Mouse (Mus musculus) heart, adult 2 months (tissue): Measurements from ENCODE around the gene Cgref1.

Source experiments
- CTCF ChIP-seq: fragments of 200-600 bp; IDR thresholded peaks from 2 replicates; pipeline ENCODE4 v1.8.1; 2022; ENCODE audit warnings: antibody characterized with exemption, mild to moderate bottlenecking, moderate library complexity
- POLR2A ChIP-seq: fragments of 200-500 bp; IDR thresholded peaks from 2 replicates; pipeline ENCODE4 v1.6.1; 2011; ENCODE audit warnings: mild to moderate bottlenecking, low read depth, low read length, control low read depth; ENCODE audit not compliant: insufficient read depth

DNA sequence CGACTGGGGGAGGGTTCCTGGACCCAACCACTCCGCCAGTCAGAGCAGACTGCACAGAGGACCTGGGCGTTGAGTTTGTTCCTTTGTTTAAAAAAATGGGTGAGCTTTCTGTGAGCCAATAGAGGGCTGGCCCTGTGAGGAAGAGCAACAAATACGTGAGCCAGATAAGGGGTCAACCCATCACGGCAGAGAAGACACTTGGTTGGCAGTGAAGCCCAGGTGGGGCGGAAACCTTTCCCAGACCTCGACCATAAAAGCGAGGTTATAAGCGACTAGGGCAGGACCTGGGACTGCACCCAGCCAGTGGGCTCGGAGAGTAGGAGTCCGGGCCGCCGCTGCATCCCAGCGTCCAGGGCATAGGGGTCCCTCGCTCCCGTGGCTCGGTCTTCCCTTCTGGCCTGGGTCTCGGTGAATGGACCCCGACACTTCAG, 58.0 kb downstream of the Cgref1 start:
- TF ChIP-seq POLR2A: peak; percentile 32; the same call in 1 of the 2 replicates
- TF ChIP-seq CTCF: no peak
